Mouse (Mus musculus): Measurements from ENCODE around the gene Tmem79. TPM values are rescaled to one million over a fixed set of nuclear protein-coding genes. Genes with fewer than 3 reads are reported as not detected.
"Not testable (repeated sequence)": the region's sequence is repeated elsewhere in the genome, so short reads cannot be mapped to it uniquely, and the experiment has no call there.

Gene Tmem79
- total RNA-seq, 2 experiments from 2014 or later: 10.3 to 37.6 TPM

- no peak for DNase-seq (ENCODE audit: low spot score in 2 of 2)
These were observed 48.8 kb downstream of the Tmem79 start, which contains the start of gene Gm38392 for GRCm38 (mm10) chr3:88287110-88287509. Gene Gm38392 (minus strand): TSS chr3:88287210.

- DNase-seq (ENCODE audit: low spot score in 2 of 2): not testable (repeated sequence)
These were observed 50.4 kb downstream of the Tmem79 start for GRCm38 (mm10) chr3:88285565-88285895.

GRCm38 (mm10) chr3:88284815-88285564 lies 51.0 kb downstream of the Tmem79 start:
- DNase-seq (ENCODE audit: low spot score in 2 of 2): not testable (repeated sequence)

DNA sequence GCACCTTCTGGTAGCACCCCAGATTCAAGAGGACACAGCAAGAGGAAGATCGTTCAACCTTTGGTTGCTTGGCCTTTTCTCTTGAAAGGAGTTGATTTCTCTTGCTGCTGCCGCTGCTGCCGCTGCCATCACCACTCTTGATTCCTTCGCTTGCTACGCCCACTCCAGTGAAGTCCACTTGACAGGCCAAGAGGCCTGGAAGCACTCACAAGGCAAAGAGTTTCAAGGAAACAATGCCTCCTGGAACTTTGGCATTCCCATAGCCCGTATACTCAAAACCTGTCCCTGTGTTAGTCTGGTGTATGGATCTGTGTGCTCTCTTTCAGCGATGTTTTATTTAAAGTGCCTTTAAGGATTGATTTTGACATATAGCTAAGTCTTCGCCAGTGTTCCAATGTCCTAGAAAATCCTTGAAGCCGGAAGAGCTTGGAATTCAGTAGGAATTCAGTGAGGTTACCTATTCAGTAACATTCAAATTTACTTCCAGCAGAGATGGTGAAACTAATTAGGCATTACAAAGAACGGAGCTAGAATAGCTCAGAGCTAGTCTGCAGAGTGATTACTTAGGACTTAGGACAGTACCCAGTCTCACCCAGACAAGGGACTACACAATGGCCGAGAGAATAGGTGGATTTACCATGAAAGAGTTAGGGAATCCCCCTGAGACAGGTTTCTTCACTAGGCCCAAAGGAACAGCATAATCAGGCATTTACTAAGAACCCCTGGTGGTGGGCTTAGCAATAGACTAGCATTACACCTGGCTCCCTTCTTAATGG lies 54.6 kb downstream of the Tmem79 start:
- DNase-seq (ENCODE audit: low spot score in 2 of 2): not testable (repeated sequence)

GRCm38 (mm10) chr3:88280035-88280434 lies 55.9 kb downstream of the Tmem79 start:
- no peak for DNase-seq (ENCODE audit: low spot score in 2 of 2)

Other genes starting within 250 kb of the Tmem79 start
- gene Mef2d, start 193.8 kb downstream of the Tmem79 start, total RNA-seq (2021): 10 to 100 TPM; 83.3 to 90.7 TPM
- gene Rhbg, start 81.4 kb downstream of the Tmem79 start, total RNA-seq (2021): 10 to 100 TPM; 11.2 to 17.8 TPM
- gene Gm38392, start 48.9 kb downstream of the Tmem79 start, total RNA-seq (2021): 1 to 10 TPM in 1 of 2 experiments, under 1 TPM in 1; 0.58 to 1.0 TPM
- 1 to 10 TPM; 8.1 to 9.6 TPM for gene Tsacc, start 39.1 kb downstream of the Tmem79 start, total RNA-seq (2021)
- gene Cct3, start 39.0 kb downstream of the Tmem79 start, total RNA-seq (2021): 100 to 1,000 TPM; 343 to 351 TPM
- 100 to 1,000 TPM; 183 to 220 TPM for gene Glmp, start 11.1 kb downstream of the Tmem79 start, total RNA-seq (2021)
- 10 to 100 TPM; 43.3 to 46.0 TPM for gene Smg5, start 112 bp upstream of the Tmem79 start, total RNA-seq (2021)
- gene Paqr6, start 28.4 kb upstream of the Tmem79 start, total RNA-seq (2021): 1 to 10 TPM; 2.1 to 3.2 TPM
- 1 to 10 TPM in 1 of 2 experiments, not detected in 1; 1.5 TPM for gene Bglap3, start 36.6 kb upstream of the Tmem79 start, total RNA-seq (2021)
- under 1 TPM in 1 of 2 experiments, not detected in 1; 0.76 TPM for gene Bglap2, start 42.6 kb upstream of the Tmem79 start, total RNA-seq (2021)
- 1 to 10 TPM in 1 of 2 experiments, not detected in 1; 2.7 TPM for gene Bglap, start 48.3 kb upstream of the Tmem79 start, total RNA-seq (2021)
- gene Pmf1, start 74.2 kb upstream of the Tmem79 start, total RNA-seq (2021): 10 to 100 TPM; 26.5 to 35.5 TPM
- 10 to 100 TPM; 56.0 to 66.6 TPM for gene Slc25a44, start 89.0 kb upstream of the Tmem79 start, total RNA-seq (2021)
- 10 to 100 TPM; 12.6 to 23.6 TPM for gene Sema4a, start 125.0 kb upstream of the Tmem79 start, total RNA-seq (2021)
- gene Lmna, start 173.8 kb upstream of the Tmem79 start, total RNA-seq (2021): 100 to 1,000 TPM; 106 to 137 TPM
- 1 to 10 TPM; 2.6 to 3.3 TPM for gene Mex3a, start 196.2 kb upstream of the Tmem79 start, total RNA-seq (2021)
- gene Rab25, start 212.2 kb upstream of the Tmem79 start, total RNA-seq (2021): not detected
- 100 to 1,000 TPM; 156 to 164 TPM for gene Lamtor2, start 216.9 kb upstream of the Tmem79 start, total RNA-seq (2021)
- gene Ubqln4, start 217.6 kb upstream of the Tmem79 start, total RNA-seq (2021): 10 to 100 TPM; 72.9 to 96.6 TPM
- gene Ssr2, start 239.7 kb upstream of the Tmem79 start, total RNA-seq (2021): 100 to 1,000 TPM; 145 to 198 TPM